Mouse (Mus musculus) kidney, embryonic 15.5 days (tissue): Measurements from ENCODE around the gene Prss35. TPM values are rescaled to one million over a fixed set of nuclear protein-coding genes. Genes with fewer than 3 reads are reported as not detected.

Experiments used
- ATAC-seq: fragments of 200-750 bp; cut with Nextera tagmentation; replicated peaks from 2 replicates; pipeline ENCODE4 v1.8.0; 2017; ENCODE audit warnings: moderate TSS enrichment; ENCODE audit not compliant: low FRiP score
- H3K27ac ChIP-seq: fragments of 300-500 bp; sonication (generic); 2 replicates; pipeline ENCODE4 v1.5.1; 2015; ENCODE audit warnings: mild to moderate bottlenecking, inconsistent platforms
- H3K27me3 ChIP-seq: fragments of 300-500 bp; sonication (generic); 2 replicates; pipeline ENCODE4 v1.6.1; 2015; ENCODE audit warnings: inconsistent platforms
- H3K36me3 ChIP-seq: fragments of 300-500 bp; sonication (generic); 2 replicates; pipeline ENCODE4 v1.6.1; 2015; ENCODE audit warnings: inconsistent platforms
- H3K4me1 ChIP-seq: fragments of 300-500 bp; sonication (generic); 2 replicates; pipeline ENCODE4 v1.6.1; 2015; ENCODE audit warnings: inconsistent platforms
- H3K4me2 ChIP-seq: fragments of 300-500 bp; sonication (generic); 2 replicates; pipeline ENCODE4 v1.6.1; 2015; ENCODE audit warnings: moderate library complexity, mild to moderate bottlenecking, inconsistent platforms
- H3K4me3 ChIP-seq: fragments of 300-500 bp; sonication (generic); replicated peaks from 2 replicates; pipeline ENCODE4 v1.5.1; 2015; ENCODE audit warnings: mild to moderate bottlenecking, inconsistent platforms
- H3K9ac ChIP-seq: fragments of 300-500 bp; sonication (generic); 2 replicates; pipeline ENCODE4 v1.6.1; 2015; ENCODE audit warnings: mild to moderate bottlenecking, inconsistent platforms
- H3K9me3 ChIP-seq: fragments of 300-500 bp; sonication (generic); replicated peaks from 2 replicates; pipeline ENCODE4 v1.6.1; 2016; ENCODE audit warnings: inconsistent platforms
- WGBS: fragments of 180-500 bp; shearing (Covaris S2); methylation state at CpG from one replicate; pipeline ENCODE4 v1.1.7; 2015; ENCODE audit warnings: mixed read lengths; 5-methylcytosine and 5-hydroxymethylcytosine counted together
- polyA plus RNA-seq: library from polyadenylated mRNA; unstranded; fragments of >200 nt; fragmentation: Nextera tagmentation; extraction: Ambion mirVana; gene quantifications from 2 replicates; pipeline ENCODE4 v1.2.1, GENCODE M21; 2015

Prss35 gene
- polyA plus RNA-seq, 1 experiment from 2014 or later: 12.2 TPM

DNA sequence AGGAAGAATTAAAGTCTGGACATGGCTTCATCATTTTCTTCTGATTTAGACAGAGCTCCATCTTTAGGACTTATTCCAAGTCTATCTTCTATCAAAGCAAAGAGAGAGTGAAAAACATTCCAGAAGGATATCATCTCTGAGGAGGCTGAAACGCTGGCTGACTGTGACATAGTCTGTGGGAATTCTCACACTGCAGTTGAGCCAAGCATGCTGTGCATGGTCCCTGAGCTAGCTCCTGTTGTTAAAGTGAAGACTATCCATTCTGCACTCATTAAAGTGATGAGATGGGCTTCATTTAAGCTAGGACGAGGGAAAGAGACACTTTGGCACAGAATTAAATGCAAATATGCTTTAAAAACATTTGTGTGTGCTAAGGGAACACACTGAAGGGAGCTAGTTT lies 26.9 kb upstream of the Prss35 start:
- Histone ChIP-seq H3K4me3 (no peak overlapping the region), H3K27me3 (no peaks in the 10 kb centered on the region), H3K9ac (no peak overlapping the region), H3K9me3 (no peaks in the 10 kb centered on the region), H3K4me2 (no peak overlapping the region), H3K27ac (no peak overlapping the region), H3K4me1 (0 out of 2 replicates have a peak, but pooled peaks cover 2% of the 10 kb centered on the region), H3K36me3 (no peaks in the 10 kb centered on the region)
- 48% methylated on average over 2 of the region's 2 CpGs for WGBS
- ATAC-seq: no peak

GRCm38 (mm10) chr9:86717119-86717518 lies 26.3 kb upstream of the Prss35 start:
- Histone ChIP-seq H3K36me3 (no peaks in the 10 kb centered on the region), H3K9ac (no peak overlapping the region), H3K9me3 (no peaks in the 10 kb centered on the region), H3K27ac (no peak overlapping the region), H3K4me1 (0 out of 2 replicates have a peak, but pooled peaks cover 2% of the 10 kb centered on the region), H3K4me2 (no peak overlapping the region), H3K27me3 (no peaks in the 10 kb centered on the region), H3K4me3 (no peak overlapping the region)
- ATAC-seq: no peak
- WGBS: 34% methylated on average over 5 of the region's 5 CpGs

DNA sequence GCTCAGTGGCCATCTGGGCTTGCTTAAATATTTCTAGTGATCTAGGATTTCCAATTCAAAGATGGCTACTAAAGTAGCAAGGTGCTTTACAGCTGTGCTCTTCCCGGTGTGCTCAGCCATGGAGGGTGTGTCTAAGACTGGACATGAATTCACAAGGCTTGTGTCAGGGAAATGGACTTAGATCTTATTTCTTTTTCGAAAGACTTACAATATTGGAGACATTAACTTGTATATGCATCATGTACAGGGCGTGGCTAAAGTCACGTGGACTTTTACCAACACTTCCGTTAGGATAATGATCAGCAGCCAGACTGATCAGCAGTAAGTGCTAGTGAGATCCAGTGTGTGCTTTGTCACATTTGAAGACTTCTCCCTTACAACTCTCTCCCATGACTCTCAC lies 23.2 kb upstream of the Prss35 start:
- no peaks in the 10 kb centered on the region for H3K36me3 ChIP-seq
- H3K9me3 ChIP-seq: no peaks in the 10 kb centered on the region
- H3K27ac ChIP-seq: no peak overlapping the region
- 0 out of 2 replicates have a peak, but pooled peaks cover 2% of the 10 kb centered on the region for H3K4me1 ChIP-seq
- H3K9ac ChIP-seq: no peak overlapping the region
- no peak overlapping the region for H3K4me3 ChIP-seq
- ATAC-seq: no peak
- WGBS: 86% methylated on average over 5 of the region's 5 CpGs
- H3K27me3 ChIP-seq: no peaks in the 10 kb centered on the region
- H3K4me2 ChIP-seq: no peak overlapping the region

DNA sequence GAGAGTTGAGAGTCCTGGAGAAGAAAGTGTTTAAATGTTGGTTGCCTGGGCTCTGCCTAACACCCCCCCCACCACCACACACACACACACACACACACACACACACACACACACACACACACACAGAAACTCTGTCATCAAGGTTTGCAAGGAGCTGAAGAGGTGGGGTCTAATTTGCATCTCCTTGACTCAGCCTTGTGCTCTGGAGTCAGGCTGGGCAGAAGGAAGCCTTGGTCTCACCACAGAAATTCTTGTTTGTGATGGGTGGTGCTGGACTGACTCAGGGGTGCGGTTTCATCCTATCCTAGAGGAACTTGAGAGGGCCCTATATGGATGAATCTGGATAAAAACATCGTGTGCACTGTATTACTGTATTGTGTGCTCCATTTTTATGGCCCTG lies 22.7 kb upstream of the Prss35 start:
- Histone ChIP-seq H3K9ac (no peak overlapping the region), H3K4me1 (0 out of 2 replicates have a peak, but pooled peaks cover 2% of the 10 kb centered on the region), H3K27me3 (no peaks in the 10 kb centered on the region), H3K27ac (no peak overlapping the region), H3K9me3 (no peaks in the 10 kb centered on the region), H3K4me3 (no peak overlapping the region), H3K4me2 (no peak overlapping the region), H3K36me3 (no peaks in the 10 kb centered on the region)
- WGBS: 77% methylated on average over 2 of the region's 2 CpGs
- no peak for ATAC-seq

GRCm38 (mm10) chr9:86725066-86725465 lies 18.4 kb upstream of the Prss35 start:
- Histone ChIP-seq H3K9me3 (no peaks in the 10 kb centered on the region), H3K36me3 (no peaks in the 10 kb centered on the region), H3K9ac (no peak overlapping the region), H3K4me3 (no peak overlapping the region), H3K4me2 (no peak overlapping the region), H3K4me1 (no peaks in the 10 kb centered on the region), H3K27ac (no peak overlapping the region), H3K27me3 (no peaks in the 10 kb centered on the region)
- 89% methylated on average over 4 of the region's 4 CpGs for WGBS
- ATAC-seq: no peak

- Histone ChIP-seq H3K27me3 (no peaks in the 10 kb centered on the region), H3K4me1 (no peaks in the 10 kb centered on the region), H3K4me2 (no peak overlapping the region), H3K4me3 (no peak overlapping the region), H3K9ac (no peak overlapping the region), H3K9me3 (no peaks in the 10 kb centered on the region), H3K27ac (no peak overlapping the region), H3K36me3 (no peaks in the 10 kb centered on the region)
- no peak for ATAC-seq
- WGBS: 65% methylated on average over 7 of the region's 7 CpGs
Measured at GRCm38 (mm10) chr9:86725604-86726380, 17.7 kb upstream of the Prss35 start.

DNA sequence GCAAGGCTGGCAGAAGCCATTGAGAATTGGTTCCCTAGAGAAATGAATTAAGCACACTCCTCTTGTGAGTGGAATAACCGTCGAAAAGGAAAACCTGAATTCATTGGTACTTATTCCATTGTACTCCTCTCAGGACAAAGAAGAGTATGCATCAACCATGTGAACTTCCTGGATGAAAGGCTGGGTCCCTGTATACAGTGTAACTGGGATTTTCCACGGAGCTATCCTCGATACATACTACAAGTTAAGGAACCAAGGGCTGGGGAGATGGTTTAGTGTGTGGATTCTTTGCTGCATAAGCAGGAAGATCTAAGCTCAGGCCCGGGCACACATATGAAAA lies 17.1 kb upstream of the Prss35 start:
- Histone ChIP-seq H3K4me1 (no peaks in the 10 kb centered on the region), H3K9me3 (no peaks in the 10 kb centered on the region), H3K4me2 (no peak overlapping the region), H3K27me3 (no peaks in the 10 kb centered on the region), H3K9ac (no peak overlapping the region), H3K4me3 (no peak overlapping the region), H3K27ac (no peak overlapping the region), H3K36me3 (no peaks in the 10 kb centered on the region)
- 86% methylated on average over 5 of the region's 5 CpGs for WGBS
- ATAC-seq: no peak

GRCm38 (mm10) chr9:86728214-86728814 lies 15.1 kb upstream of the Prss35 start:
- H3K4me3 ChIP-seq: no peak overlapping the region
- no peak overlapping the region for H3K9ac ChIP-seq
- no peak for ATAC-seq
- WGBS: 80% methylated on average over 10 of the region's 10 CpGs
- H3K36me3 ChIP-seq: no peaks in the 10 kb centered on the region
- H3K4me2 ChIP-seq: no peak overlapping the region
- H3K27ac ChIP-seq: no peak overlapping the region; the same call in 1 of the 2 replicates
- no peaks in the 10 kb centered on the region for H3K9me3 ChIP-seq
- H3K27me3 ChIP-seq: no peaks in the 10 kb centered on the region
- no peaks in the 10 kb centered on the region for H3K4me1 ChIP-seq

DNA sequence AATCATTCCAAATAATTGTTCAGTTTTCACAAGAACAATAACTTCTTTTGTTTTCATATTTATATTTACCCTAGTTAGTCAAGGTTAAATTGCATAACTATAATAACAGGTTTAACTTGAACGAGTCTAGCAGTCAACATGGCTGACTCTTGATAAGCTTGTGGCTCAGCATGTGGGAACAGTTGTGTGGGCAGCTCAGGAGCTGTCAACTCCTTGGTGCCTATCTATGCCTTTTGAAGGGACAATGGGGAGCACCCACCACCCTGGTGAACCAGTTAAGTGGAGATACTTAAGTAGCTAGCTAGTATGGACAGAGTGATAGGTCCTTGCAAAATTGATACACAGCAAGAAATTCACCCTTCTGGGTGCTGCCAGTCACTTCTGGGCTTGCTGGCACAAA lies 14.4 kb upstream of the Prss35 start:
- 64% methylated on average over 1 of the region's 1 CpGs for WGBS
- Histone ChIP-seq H3K27me3 (no peaks in the 10 kb centered on the region), H3K4me2 (no peak overlapping the region), H3K4me1 (no peaks in the 10 kb centered on the region), H3K36me3 (no peaks in the 10 kb centered on the region), H3K9ac (no peak overlapping the region), H3K9me3 (no peaks in the 10 kb centered on the region), H3K4me3 (no peak overlapping the region), H3K27ac (no peak overlapping the region)
- no peak for ATAC-seq

GRCm38 (mm10) chr9:86729811-86730210 lies 13.6 kb upstream of the Prss35 start:
- Histone ChIP-seq H3K9me3 (no peaks in the 10 kb centered on the region), H3K36me3 (no peaks in the 10 kb centered on the region), H3K9ac (no peak overlapping the region), H3K27me3 (no peaks in the 10 kb centered on the region), H3K27ac (no peak overlapping the region), H3K4me3 (no peak overlapping the region), H3K4me1 (no peaks in the 10 kb centered on the region), H3K4me2 (no peak overlapping the region)
- no peak for ATAC-seq
- WGBS: 96% methylated on average over 3 of the region's 3 CpGs

DNA sequence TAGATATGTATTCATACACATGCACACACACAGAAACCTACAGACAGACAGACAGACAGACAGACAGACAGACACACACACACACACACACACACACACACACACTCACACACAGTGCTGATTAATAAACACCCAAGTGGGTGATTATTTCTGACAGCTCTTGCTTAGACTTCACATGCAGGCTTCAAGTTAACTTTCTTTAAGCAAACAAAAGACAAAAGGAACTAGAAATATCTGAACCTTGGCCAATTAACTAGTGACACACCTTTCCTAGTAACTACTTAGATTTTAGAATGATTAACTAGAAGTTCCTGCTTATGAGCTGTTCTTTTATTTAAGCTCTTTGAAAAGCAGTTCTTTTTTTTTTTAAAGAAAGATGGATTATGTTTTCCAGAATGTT lies 9.1 kb upstream of the Prss35 start:
- Histone ChIP-seq H3K36me3 (no peaks in the 10 kb centered on the region), H3K27me3 (no peaks in the 10 kb centered on the region), H3K27ac (no peak overlapping the region), H3K4me2 (no peak overlapping the region), H3K4me1 (no peaks in the 10 kb centered on the region), H3K9ac (no peak overlapping the region), H3K4me3 (no peak overlapping the region), H3K9me3 (no peaks in the 10 kb centered on the region)
- ATAC-seq: no peak

GRCm38 (mm10) chr9:86734795-86735194 lies 8.7 kb upstream of the Prss35 start:
- Histone ChIP-seq H3K27ac (no peak overlapping the region), H3K9me3 (no peaks in the 10 kb centered on the region), H3K27me3 (no peaks in the 10 kb centered on the region), H3K4me1 (no peaks in the 10 kb centered on the region), H3K4me2 (no peak overlapping the region), H3K36me3 (no peaks in the 10 kb centered on the region), H3K4me3 (no peak overlapping the region), H3K9ac (no peak overlapping the region)
- WGBS: 67% methylated on average over 9 of the region's 9 CpGs
- no peak for ATAC-seq

DNA sequence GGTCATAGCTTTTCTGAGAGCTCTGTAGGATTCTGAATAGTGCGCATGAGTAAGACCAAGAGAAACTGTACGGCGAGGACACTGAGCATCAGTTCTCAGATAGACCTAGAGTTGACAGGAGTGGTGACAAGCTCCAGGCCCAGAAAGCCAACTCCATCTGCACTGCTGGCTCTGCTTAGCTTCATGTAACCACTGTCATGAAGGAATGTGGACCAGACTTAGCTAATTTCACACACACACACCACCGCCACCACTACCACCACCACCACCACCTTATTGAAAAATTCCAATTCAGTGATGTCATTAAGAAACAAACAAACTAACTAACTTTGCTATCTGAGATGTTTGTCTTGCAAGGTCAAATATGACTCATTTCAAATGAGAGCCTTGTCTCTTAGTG lies 6.5 kb upstream of the Prss35 start:
- Histone ChIP-seq H3K9ac (no peak overlapping the region), H3K36me3 (no peaks in the 10 kb centered on the region), H3K4me2 (no peak overlapping the region), H3K27ac (no peak overlapping the region), H3K4me1 (no peaks in the 10 kb centered on the region), H3K4me3 (no peak overlapping the region), H3K27me3 (no peaks in the 10 kb centered on the region), H3K9me3 (no peaks in the 10 kb centered on the region)
- WGBS: 94% methylated on average over 4 of the region's 4 CpGs
- no peak for ATAC-seq
